Mouse (Mus musculus) kidney, adult 11 months (tissue): Measurements from ENCODE around the gene Cabin1.

Source experiments
- DNase-seq: peaks from one replicate; pipeline ENCODE4 v3.0.0; 2022

Gene Cabin1

DNA sequence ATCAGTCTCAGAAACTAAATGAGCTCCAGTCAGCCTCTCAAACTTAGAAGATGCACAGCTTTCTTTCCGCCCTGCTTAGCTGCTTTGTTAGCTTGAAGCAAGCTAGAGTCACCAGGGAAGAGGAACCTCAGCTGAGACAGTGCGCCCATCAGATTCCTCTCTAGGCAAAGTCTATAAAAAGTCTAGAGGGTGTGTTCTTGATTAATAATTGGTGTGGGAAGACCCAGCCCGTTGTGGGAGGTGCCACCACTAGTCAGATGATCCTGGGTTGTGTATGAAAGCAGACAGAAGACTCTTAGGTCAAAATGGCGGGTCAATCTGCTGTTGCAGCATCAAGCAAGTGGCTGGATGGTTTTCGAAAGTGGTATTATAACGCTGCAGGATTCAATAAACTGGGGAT is 2.7 kb upstream of the Cabin1 start:
- DNase-seq: peak; percentile 76

GRCm38 (mm10) chr10:75764519-75765473 is 655 bp upstream of the Cabin1 start:
- peak; percentile 59 for DNase-seq

- DNase-seq: no peak
Measured at GRCm38 (mm10) chr10:75762413-75762812, 1.7 kb downstream of the Cabin1 start.

GRCm38 (mm10) chr10:75760311-75760710 is 3.8 kb downstream of the Cabin1 start:
- no peak for DNase-seq

- DNase-seq: no peak
Measured at GRCm38 (mm10) chr10:75756719-75757118, 7.4 kb downstream of the Cabin1 start.

- peak; percentile 63 for DNase-seq
Measured at GRCm38 (mm10) chr10:75744017-75744416, 20.1 kb downstream of the Cabin1 start.

GRCm38 (mm10) chr10:75743369-75743768 is 20.8 kb downstream of the Cabin1 start:
- no peak for DNase-seq

DNA sequence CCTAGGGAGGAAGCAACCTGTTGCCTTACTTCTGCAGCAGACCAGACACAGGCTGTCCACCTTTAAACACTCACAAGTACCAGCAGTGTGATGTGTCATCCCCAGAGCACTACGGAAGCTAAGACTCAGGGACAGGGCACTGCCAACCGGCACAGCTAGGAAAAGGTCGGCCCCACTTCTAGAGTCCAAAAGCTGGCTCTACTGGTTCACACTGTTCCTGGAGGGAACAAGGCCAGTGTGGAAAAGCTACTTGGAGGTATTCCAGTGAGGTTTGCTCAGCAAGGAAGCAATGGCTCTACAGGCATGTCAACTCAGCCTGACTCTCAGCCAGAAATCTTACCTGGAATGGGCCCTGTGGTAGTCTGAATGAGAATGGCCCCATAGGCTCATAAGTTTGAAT is 23.3 kb downstream of the Cabin1 start:
- DNase-seq: peak; percentile 14

- DNase-seq: no peak
Measured at GRCm38 (mm10) chr10:75725449-75725848, 38.7 kb downstream of the Cabin1 start.

GRCm38 (mm10) chr10:75720215-75720614 is 43.9 kb downstream of the Cabin1 start:
- DNase-seq: no peak

GRCm38 (mm10) chr10:75714795-75715194 is 49.3 kb downstream of the Cabin1 start:
- DNase-seq: peak; percentile 17

DNA sequence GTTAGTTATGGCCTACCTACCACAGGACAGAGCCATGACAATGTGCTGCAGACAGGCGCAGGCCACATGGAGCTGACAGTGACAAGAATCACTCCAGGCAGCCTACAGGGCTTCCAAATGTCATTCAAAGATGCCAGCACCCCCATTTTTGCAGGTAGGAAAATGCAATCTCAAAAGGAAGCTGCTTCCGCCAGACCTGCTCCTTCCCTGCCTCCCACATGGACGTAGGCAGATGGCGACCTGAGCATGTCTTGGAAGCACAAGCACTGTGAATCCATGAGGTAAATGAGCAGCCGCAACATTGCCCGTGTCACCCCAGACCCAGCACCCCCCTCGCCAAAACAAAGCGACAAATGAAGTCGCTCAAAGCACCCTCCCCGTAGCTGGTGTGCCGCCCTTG is 51.1 kb downstream of the Cabin1 start:
- DNase-seq: no peak

GRCm38 (mm10) chr10:75710210-75710609 is 53.9 kb downstream of the Cabin1 start:
- no peak for DNase-seq

DNA sequence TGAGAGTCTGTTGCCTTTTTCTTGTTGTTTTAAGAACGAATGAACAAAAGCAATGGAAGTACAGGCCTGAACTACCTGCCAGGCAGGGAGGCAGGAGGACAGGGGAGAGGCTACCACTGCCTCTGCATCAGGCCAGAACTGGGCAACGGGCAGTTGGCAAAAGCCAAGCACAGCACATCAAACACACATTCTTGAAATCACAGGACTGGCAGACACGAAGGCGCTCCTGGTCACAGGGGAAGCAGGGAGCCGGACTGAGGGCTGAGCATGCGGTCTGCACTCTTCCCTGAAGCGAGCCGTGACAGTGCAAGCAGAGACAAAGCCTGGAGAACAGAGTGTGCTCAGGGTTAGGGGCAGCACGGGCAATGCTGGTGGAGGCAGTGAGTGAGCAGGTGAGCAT is 54.9 kb downstream of the Cabin1 start:
- DNase-seq: peak; percentile 62

DNA sequence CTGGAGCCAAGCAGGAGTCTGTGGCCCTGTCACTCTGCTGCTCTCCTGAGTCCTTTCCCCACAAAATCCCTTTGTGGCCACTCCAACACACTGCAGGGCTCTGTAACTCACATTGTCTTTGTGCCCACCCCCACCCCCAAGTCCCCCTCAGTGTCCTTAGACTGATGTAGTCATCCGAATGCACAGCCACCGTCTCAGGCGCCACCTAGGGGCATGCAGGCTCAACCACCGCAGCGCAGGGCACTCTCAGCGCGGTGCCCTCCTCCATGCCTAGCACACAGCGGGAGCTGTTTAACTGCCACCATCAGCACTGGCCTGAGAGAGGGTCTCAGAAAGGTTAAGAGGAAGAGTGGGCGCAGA is 55.5 kb downstream of the Cabin1 start:
- no peak for DNase-seq

DNA sequence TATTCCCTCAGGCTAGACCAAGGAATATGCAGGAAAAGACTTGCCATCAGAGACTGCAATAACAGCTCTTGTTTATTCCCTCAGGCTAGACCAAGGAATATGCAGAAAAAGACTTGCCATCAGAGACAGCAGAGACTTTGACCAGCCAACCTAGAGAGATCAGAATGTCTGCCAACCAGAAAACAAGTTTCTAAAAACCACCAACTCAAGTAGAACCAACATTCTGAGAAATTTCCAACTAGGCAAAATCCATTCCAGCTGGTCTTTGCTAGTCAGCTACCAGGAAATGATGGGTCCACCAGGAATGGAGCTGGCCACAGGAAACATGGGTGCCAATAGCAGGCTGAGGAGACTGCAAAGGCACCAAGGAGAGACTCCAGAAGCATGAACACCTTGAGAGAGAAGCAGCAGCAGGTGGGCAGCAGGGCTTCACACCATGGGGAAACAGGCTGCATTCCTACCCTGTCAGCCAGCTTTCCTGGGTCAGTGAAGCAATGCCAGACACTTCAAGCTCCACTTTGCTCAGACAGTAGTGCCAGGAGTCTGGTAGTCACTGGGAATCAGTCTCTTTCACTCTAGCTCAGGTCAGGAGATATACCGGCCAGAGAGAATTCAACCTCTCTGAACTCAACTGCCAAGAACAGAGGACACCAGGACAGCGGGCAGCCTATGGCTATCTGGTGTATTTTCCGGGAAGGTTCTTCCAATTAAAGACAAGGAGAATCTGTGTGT is 56.1 kb downstream of the Cabin1 start:
- DNase-seq: no peak

DNA sequence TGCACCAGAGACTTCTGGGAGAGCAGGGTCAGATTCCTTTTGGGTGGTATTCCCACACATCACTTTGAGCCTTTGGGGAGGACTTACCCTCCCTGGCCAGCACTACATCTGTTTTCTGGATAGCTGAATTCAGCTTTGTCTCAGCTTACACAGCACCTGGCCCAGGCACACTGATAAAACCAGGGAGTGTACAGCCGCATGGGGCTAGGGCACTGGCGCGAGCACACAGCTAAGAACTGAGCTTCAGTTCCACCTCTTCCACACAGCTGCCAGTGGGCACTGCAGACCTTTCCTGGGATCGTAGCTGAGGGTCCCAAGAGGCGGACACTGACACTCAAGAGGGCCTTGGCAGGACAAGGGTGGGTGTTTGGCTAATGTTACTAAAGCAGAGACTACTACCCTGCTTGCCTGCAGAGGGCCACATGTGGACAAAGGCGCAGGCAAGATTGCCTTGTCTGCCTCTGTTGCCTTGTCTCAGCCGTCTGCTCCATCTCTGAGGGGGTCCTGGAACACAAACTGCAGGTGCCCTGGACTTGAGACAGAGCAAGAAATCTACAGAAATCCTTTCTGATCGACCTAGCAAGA is 57.4 kb downstream of the Cabin1 start:
- DNase-seq: no peak

DNA sequence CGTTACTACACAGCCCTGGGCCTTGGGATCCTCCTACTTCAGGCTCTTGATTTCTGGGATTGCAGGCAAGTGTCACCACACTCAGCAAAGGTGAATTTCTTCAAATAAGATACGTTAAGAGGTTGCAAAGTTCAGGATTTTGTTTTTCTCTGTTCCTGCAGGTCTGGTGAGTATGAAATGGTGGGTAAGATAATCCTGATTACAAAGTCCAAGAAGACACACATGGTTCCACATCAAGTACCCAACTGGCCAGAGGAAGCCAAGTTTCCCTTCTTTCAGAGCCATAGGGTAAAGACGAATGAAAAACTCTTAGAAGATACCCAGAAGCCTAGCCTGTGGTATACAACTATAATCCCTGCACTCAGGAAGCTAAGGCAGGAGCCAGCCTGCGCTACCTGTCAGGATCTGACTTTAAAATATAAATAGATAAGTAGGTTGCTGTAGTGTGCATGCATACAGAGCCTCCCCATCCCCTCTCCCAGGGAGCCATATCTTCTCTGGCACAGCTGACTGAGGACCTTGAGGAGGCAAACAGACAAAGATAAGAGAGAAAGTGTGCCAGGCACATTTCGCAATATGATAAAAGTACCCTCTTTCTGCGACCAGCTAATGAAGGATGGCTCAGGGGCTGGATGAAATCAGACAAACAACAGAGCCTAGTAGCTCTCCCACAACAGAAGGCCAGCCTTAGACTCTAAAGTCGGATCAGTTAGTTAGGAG is 58.3 kb downstream of the Cabin1 start:
- DNase-seq: no peak

DNA sequence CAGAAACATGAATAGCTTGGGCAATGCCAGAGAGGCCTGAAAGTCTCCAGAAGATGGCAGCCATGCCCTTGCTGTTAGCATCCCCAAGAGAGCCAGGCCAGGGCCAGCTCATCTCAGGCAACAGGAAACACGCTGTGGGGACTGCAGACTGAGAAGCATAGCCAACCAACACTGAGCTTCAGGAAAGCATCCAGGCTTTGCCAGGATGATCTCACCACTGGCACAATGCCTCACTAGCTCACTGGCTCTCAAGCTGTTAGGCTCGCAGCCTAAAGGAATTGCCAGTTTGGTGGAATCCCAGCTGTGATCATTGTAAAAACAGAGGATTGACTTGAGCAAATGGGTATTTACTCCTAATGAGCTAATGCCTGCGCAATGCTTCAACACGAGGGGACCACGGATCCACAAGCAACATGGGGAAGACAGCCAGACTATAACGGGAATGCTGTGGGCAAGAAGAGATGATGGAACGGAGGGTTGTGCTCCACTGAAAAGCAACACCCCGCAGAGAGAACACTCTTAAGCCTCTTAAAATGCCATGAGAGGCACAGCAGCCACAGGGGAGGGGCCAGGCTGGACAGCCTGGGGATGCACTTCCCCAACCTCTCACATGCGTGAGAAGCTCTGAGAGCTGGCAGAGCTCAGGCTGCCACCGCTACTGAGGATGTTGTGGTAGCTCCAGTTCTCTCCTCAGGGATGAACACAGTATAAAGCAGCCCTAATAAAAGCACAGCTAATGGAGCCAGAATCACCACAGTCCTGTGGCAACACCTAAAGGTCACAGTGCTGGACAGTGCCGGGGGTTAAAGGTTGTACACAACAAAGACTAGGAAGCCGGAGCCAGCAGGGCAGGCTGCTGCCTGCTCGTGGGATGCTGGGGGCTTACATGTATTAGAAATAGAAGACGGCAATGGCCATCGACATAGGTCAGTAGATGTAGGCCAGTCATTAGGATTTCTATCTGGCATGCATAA is 59.6 kb downstream of the Cabin1 start:
- peak; percentile 60 for DNase-seq

- no peak for DNase-seq
Measured at GRCm38 (mm10) chr10:75703504-75703903, 60.6 kb downstream of the Cabin1 start.

GRCm38 (mm10) chr10:75702494-75702893 is 61.6 kb downstream of the Cabin1 start:
- DNase-seq: no peak

DNA sequence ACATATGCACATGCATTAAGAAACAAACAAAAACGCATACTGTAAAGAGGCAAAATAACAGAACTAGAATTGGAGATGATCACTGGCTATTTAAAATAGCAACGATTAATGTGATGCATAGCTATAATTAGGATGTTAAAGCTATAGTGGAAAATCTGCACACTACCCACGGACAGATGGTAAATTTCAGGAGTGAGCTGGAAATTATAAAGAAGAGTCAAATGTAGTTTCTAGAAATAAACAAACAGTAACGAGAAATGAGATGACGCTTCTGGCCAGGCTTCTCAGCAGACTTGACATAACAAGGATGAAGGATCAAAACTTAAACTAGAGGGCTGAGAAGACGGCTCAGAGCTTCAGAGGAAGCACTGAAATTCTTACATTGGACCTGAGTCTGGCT is 62.9 kb downstream of the Cabin1 start:
- DNase-seq: no peak
